Mouse (Mus musculus): Measurements from ENCODE around the gene Lgi4. TPM values are rescaled to one million over a fixed set of nuclear protein-coding genes. Genes with fewer than 3 reads are reported as not detected.

The Lgi4 gene
- total and polyA plus RNA-seq, 3 experiments: not detected

DNA sequence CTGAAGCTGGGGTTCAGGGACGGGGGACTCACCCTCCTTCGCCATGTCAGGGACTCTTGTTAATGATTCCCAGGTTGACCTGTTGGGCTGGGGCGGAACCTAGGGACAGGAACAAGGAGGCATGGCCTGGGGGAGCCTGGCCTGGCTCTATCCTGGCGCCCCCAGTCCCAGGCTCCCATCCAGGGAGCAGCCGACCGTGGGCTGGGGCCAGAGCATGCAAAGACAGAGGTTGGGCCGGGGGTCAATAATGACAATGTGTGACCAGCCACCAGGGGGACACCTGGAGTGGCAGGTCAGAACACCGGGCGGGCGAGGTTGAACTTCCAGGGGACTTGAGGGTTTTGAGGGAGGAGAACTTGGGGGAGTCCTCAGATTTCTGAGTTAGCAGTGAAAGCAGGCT lies 55.5 kb downstream of the Lgi4 start:
- peaks cover 38 to 58% of the 10 kb centered on the region in 2 experiments for H3K4me1 ChIP-seq (ENCODE audit: control insufficient read depth in 1 of 2, insufficient read depth in 2 of 2)
- DNase-seq (ENCODE audit: extremely low read depth): no peak
- no peak overlapping the region for H3K9ac ChIP-seq (ENCODE audit: insufficient read depth, low read depth)
- H3K27ac ChIP-seq (ENCODE audit: insufficient read depth, low read depth): no peak overlapping the region
- no peak for TF ChIP-seq POLR2AphosphoS2 (IDR thresholded peaks at IDR 0.05; ENCODE audit: low read depth, low read length)
- TF ChIP-seq USF2 (conservative IDR thresholded peaks at IDR 0.05; ENCODE audit: low read depth, low read length): no peak
- peak in 1 of 2 experiments; percentile 31; a peak in 2 of 4 replicates for TF ChIP-seq CTCF (conservative IDR thresholded peaks at IDR 0.05 in 1 of 2, IDR thresholded peaks at IDR 0.05 in 1 of 2; ENCODE audit: low read depth in 2 of 2, low read length in 2 of 2)
- no peak for TF ChIP-seq CHD1 (IDR thresholded peaks at IDR 0.05; ENCODE audit: low read depth, low read length)
- TF ChIP-seq SMC3 (IDR thresholded peaks at IDR 0.05; ENCODE audit: low read depth, low read length): no peak
- no peak for TF ChIP-seq ELF1 (IDR thresholded peaks at IDR 0.05; ENCODE audit: low read depth, low read length)
- H3K4me2 ChIP-seq (ENCODE audit: insufficient read depth, low read depth, poor library complexity, severe bottlenecking): no peak overlapping the region
- no peak overlapping the region for H3K4me3 ChIP-seq (replicated peaks in 1 of 3; ENCODE audit: low read depth in 2 of 3, low read length in 2 of 3, poor library complexity in 1 of 3)
- no peaks in the 10 kb centered on the region for H3K36me3 ChIP-seq (replicated peaks in 1 of 2; ENCODE audit: control insufficient read depth in 1 of 2, insufficient read depth in 1 of 2, low read length in 1 of 2)
- H3K27me3 ChIP-seq (replicated peaks): no peaks in the 10 kb centered on the region
- no peaks in the 10 kb centered on the region for H3K79me2 ChIP-seq (replicated peaks; ENCODE audit: control insufficient read depth, extremely low read depth, insufficient read depth, poor library complexity, severe bottlenecking)
- dilution Hi-C loops (cut with MboI; ENCODE audit: extremely low pct_ligation_motif_present, extremely low pct_unique_long_range_greater_than_20kb, low sequenced_read_pairs) (no loop called here), in situ Hi-C loops (cut with MboI; ENCODE audit: low pct_ligation_motif_present, low pct_unique_long_range_greater_than_20kb, low sequenced_read_pairs) (no loop called here)
- H3K9me3 ChIP-seq (replicated peaks; ENCODE audit: low read length): no peaks in the 10 kb centered on the region

GRCm38 (mm10) chr7:31115182-31115581 lies 56.0 kb downstream of the Lgi4 start, which contains the start of gene Hpn:
Hpn (minus strand) TSS chr7:31115290.
- no peaks in the 10 kb centered on the region for H3K9me3 ChIP-seq (replicated peaks; ENCODE audit: low read length)

DNA sequence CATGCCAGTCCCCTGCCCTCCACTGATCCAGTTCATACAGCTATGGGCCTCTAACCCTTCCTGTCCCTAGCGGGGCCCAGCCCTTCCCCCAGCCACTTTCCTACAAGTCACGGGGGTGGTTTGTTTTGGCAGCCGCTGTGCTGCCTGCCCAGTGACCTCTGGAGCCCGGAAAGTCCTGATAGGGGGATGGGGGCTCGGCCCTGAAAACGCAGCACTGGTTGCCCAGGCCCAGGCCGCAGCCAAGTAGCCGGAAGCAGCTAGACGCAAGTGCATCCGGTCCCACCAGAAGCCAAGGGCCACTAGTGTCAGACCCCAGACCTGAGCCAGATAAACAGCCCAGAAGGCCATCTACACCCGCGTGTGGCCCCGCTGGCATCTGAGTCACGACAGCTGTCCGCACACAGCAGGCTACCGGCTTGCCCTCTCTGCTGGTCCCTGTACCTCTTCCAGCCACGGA lies 56.5 kb downstream of the Lgi4 start:
- dilution Hi-C loops (cut with MboI; ENCODE audit: extremely low pct_ligation_motif_present, extremely low pct_unique_long_range_greater_than_20kb, low sequenced_read_pairs): no loop called here
- Histone ChIP-seq H3K4me3 (replicated peaks in 1 of 3; ENCODE audit: low read depth in 2 of 3, low read length in 2 of 3, poor library complexity in 1 of 3) (no peak overlapping the region), H3K4me1 (ENCODE audit: control insufficient read depth in 1 of 2, insufficient read depth in 2 of 2) (peaks cover 32 to 51% of the 10 kb centered on the region in 2 experiments)

More at GRCm38 (mm10) chr7:31115182-31115581, 56.0 kb downstream of the Lgi4 start, which contains the start of gene Hpn:
- H3K4me3 ChIP-seq (replicated peaks in 1 of 3; ENCODE audit: low read depth in 2 of 3, low read length in 2 of 3, poor library complexity in 1 of 3): no peak within 1 kb of the TSS
- in situ Hi-C loops (cut with MboI; ENCODE audit: low pct_ligation_motif_present, low pct_unique_long_range_greater_than_20kb, low sequenced_read_pairs): no loop called here
- TF ChIP-seq ZC3H11A (IDR thresholded peaks at IDR 0.05; ENCODE audit: low read depth, low read length) (no peak), TBP (conservative IDR thresholded peaks at IDR 0.05; ENCODE audit: low read depth, low read length) (no peak)
- no peak within 1 kb of the TSS for H3K4me2 ChIP-seq (ENCODE audit: insufficient read depth, low read depth, poor library complexity, severe bottlenecking)
- no peak for DNase-seq (ENCODE audit: extremely low read depth)
- H3K79me2 ChIP-seq (replicated peaks; ENCODE audit: control insufficient read depth, extremely low read depth, insufficient read depth, poor library complexity, severe bottlenecking): no peaks in the 10 kb centered on the region
- no peak within 1 kb of the TSS for H3K27ac ChIP-seq (ENCODE audit: insufficient read depth, low read depth)
- peaks cover 34 to 52% of the 10 kb centered on the region in 2 experiments for H3K4me1 ChIP-seq (ENCODE audit: control insufficient read depth in 1 of 2, insufficient read depth in 2 of 2)
- H3K36me3 ChIP-seq (replicated peaks in 1 of 2; ENCODE audit: control insufficient read depth in 1 of 2, insufficient read depth in 1 of 2, low read length in 1 of 2): no peaks in the 10 kb centered on the region
- H3K27me3 ChIP-seq (replicated peaks): no peaks in the 10 kb centered on the region
- dilution Hi-C loops (cut with MboI; ENCODE audit: extremely low pct_ligation_motif_present, extremely low pct_unique_long_range_greater_than_20kb, low sequenced_read_pairs): no loop called here
- H3K9ac ChIP-seq (ENCODE audit: insufficient read depth, low read depth): no peak within 1 kb of the TSS

More for the DNA sequence above, 56.5 kb downstream of the Lgi4 start:
- Histone ChIP-seq H3K9me3 (replicated peaks; ENCODE audit: low read length) (no peaks in the 10 kb centered on the region), H3K79me2 (replicated peaks; ENCODE audit: control insufficient read depth, extremely low read depth, insufficient read depth, poor library complexity, severe bottlenecking) (no peaks in the 10 kb centered on the region), H3K4me2 (ENCODE audit: insufficient read depth, low read depth, poor library complexity, severe bottlenecking) (no peak overlapping the region), H3K27ac (ENCODE audit: insufficient read depth, low read depth) (no peak overlapping the region), H3K9ac (ENCODE audit: insufficient read depth, low read depth) (no peak overlapping the region), H3K27me3 (replicated peaks) (no peaks in the 10 kb centered on the region), H3K36me3 (replicated peaks in 1 of 2; ENCODE audit: control insufficient read depth in 1 of 2, insufficient read depth in 1 of 2, low read length in 1 of 2) (no peaks in the 10 kb centered on the region)
- in situ Hi-C loops (cut with MboI; ENCODE audit: low pct_ligation_motif_present, low pct_unique_long_range_greater_than_20kb, low sequenced_read_pairs): no loop called here
- TF ChIP-seq ZMIZ1 (IDR thresholded peaks at IDR 0.05; ENCODE audit: low read depth, low read length) (no peak), MAZ (IDR thresholded peaks at IDR 0.05; ENCODE audit: low read depth, low read length) (no peak), NRF1 (IDR thresholded peaks at IDR 0.05; ENCODE audit: low read depth, low read length) (no peak), HCFC1 (IDR thresholded peaks at IDR 0.05; ENCODE audit: low read depth, low read length) (no peak), ZKSCAN1 (IDR thresholded peaks at IDR 0.05; ENCODE audit: borderline replicate concordance, low read depth, low read length) (no peak), JUND (conservative IDR thresholded peaks at IDR 0.05; ENCODE audit: low read depth, low read length) (no peak), UBTF (IDR thresholded peaks at IDR 0.05; ENCODE audit: low read depth, low read length) (no peak), JUN (IDR thresholded peaks at IDR 0.05; ENCODE audit: insufficient read depth, low read depth, low read length) (no peak), EP300 (IDR thresholded peaks at IDR 0.05; ENCODE audit: low read length) (no peak), TBP (conservative IDR thresholded peaks at IDR 0.05; ENCODE audit: low read depth, low read length) (no peak), MEF2A (IDR thresholded peaks at IDR 0.05; ENCODE audit: borderline replicate concordance, low read depth, low read length) (no peak), CTCF (conservative IDR thresholded peaks at IDR 0.05 in 1 of 2, IDR thresholded peaks at IDR 0.05 in 1 of 2; ENCODE audit: low read depth in 2 of 2, low read length in 2 of 2) (no peak), RAD21 (IDR thresholded peaks at IDR 0.05; ENCODE audit: low read depth, low read length) (no peak), NELFE (IDR thresholded peaks at IDR 0.05; ENCODE audit: low read depth, low read length) (no peak), MXI1 (IDR thresholded peaks at IDR 0.05; ENCODE audit: low read depth, low read length) (no peak), IRF4 (IDR thresholded peaks at IDR 0.05; ENCODE audit: low read depth, low read length) (no peak), ETS1 (conservative IDR thresholded peaks at IDR 0.05; ENCODE audit: low read depth, low read length) (no peak)
- no peak for DNase-seq (ENCODE audit: extremely low read depth)

Data from CH12.LX (cell line).